Mouse (Mus musculus): ENCODE results near the gene Tiparp. TPM values are rescaled to one million over a fixed set of nuclear protein-coding genes. Genes with fewer than 3 reads are reported as not detected.

Gene Tiparp
- 32.5 TPM for total RNA-seq (2023)

GRCm38 (mm10) chr3:65527691-65528601, at the start of gene Tiparp:
Tiparp (plus strand) TSS chr3:65528410.

Other genes starting within 250 kb of the Tiparp start
- gene Ssr3, start 135.8 kb upstream of the Tiparp start, total RNA-seq (2023): 78.4 TPM
- gene Lekr1, start 137.8 kb downstream of the Tiparp start, total RNA-seq (2023): 0.41 TPM

All from CD4-positive naive resting alpha-beta T cell, adult 57 days (primary cell).